Mouse (Mus musculus): ENCODE data around the gene Spg7.
"Not testable (repeated sequence)": the region's sequence is repeated elsewhere in the genome, so short reads cannot be mapped to it uniquely, and the experiment has no call there.

Gene Spg7

GRCm38 (mm10) chr8:123062721-123063120 is at the start of gene Spg7:
Gene Spg7 (plus strand): TSS chr8:123062942.
- no peak for DNase-seq (ENCODE audit: low read depth)

- DNase-seq (ENCODE audit: low read depth), result no peak
Measured at GRCm38 (mm10) chr8:123014429-123014828, 48.3 kb upstream of the Spg7 start.

- no peak for DNase-seq (ENCODE audit: low read depth)
Measured at GRCm38 (mm10) chr8:123015074-123015473, 47.7 kb upstream of the Spg7 start.

- no peak for DNase-seq (ENCODE audit: low read depth)
Measured at GRCm38 (mm10) chr8:123017143-123017542, 45.6 kb upstream of the Spg7 start.

GRCm38 (mm10) chr8:123018484-123019164 is 44.1 kb upstream of the Spg7 start:
- no peak for DNase-seq (ENCODE audit: low read depth)

- DNase-seq (ENCODE audit: low read depth), result no peak
Measured at GRCm38 (mm10) chr8:123020084-123020483, 42.7 kb upstream of the Spg7 start.

GRCm38 (mm10) chr8:123020859-123021258 is 41.9 kb upstream of the Spg7 start:
- DNase-seq (ENCODE audit: low read depth), result no peak

GRCm38 (mm10) chr8:123021259-123021658 is 41.5 kb upstream of the Spg7 start:
- no peak for DNase-seq (ENCODE audit: low read depth)

- no peak for DNase-seq (ENCODE audit: low read depth)
Measured at GRCm38 (mm10) chr8:123022727-123023126, 40.0 kb upstream of the Spg7 start.

GRCm38 (mm10) chr8:123024226-123024625 is 38.5 kb upstream of the Spg7 start:
- no peak for DNase-seq (ENCODE audit: low read depth)

- no peak for DNase-seq (ENCODE audit: low read depth)
Measured at GRCm38 (mm10) chr8:123025951-123026351, 36.8 kb upstream of the Spg7 start.

- no peak for DNase-seq (ENCODE audit: low read depth)
Measured at GRCm38 (mm10) chr8:123027786-123028185, 35.0 kb upstream of the Spg7 start.

GRCm38 (mm10) chr8:123030091-123030490 is 32.7 kb upstream of the Spg7 start:
- not testable (repeated sequence) for DNase-seq (ENCODE audit: low read depth)

- DNase-seq (ENCODE audit: low read depth), result no peak
Measured at GRCm38 (mm10) chr8:123031321-123031978, 31.3 kb upstream of the Spg7 start.

GRCm38 (mm10) chr8:123032730-123033129 is 30.0 kb upstream of the Spg7 start:
- no peak for DNase-seq (ENCODE audit: low read depth)

GRCm38 (mm10) chr8:123033431-123033830 is 29.3 kb upstream of the Spg7 start:
- no peak for DNase-seq (ENCODE audit: low read depth)

GRCm38 (mm10) chr8:123034171-123034570 is 28.6 kb upstream of the Spg7 start:
- no peak for DNase-seq (ENCODE audit: low read depth)

GRCm38 (mm10) chr8:123036956-123037355 is 25.8 kb upstream of the Spg7 start:
- DNase-seq (ENCODE audit: low read depth), result no peak

- DNase-seq (ENCODE audit: low read depth), result no peak
Measured at GRCm38 (mm10) chr8:123037487-123037886, 25.3 kb upstream of the Spg7 start.

GRCm38 (mm10) chr8:123038351-123038750 is 24.4 kb upstream of the Spg7 start:
- DNase-seq (ENCODE audit: low read depth), result no peak

GRCm38 (mm10) chr8:123039376-123040109 is 23.2 kb upstream of the Spg7 start:
- DNase-seq (ENCODE audit: low read depth), result no peak

- DNase-seq (ENCODE audit: low read depth), result no peak
Measured at GRCm38 (mm10) chr8:123040110-123040650, 22.6 kb upstream of the Spg7 start.
